Mouse (Mus musculus): ENCODE results near the gene Efna2.
"Not testable (repeated sequence)": the region's sequence is repeated elsewhere in the genome, so short reads cannot be mapped to it uniquely, and the experiment has no call there.

Gene Efna2

GRCm38 (mm10) chr10:80155277-80155676, 24.0 kb upstream of the Efna2 start:
- DNase-seq (ENCODE audit: low read depth, low spot score), result no peak

GRCm38 (mm10) chr10:80156002-80156751, 23.1 kb upstream of the Efna2 start:
- no peak for DNase-seq (ENCODE audit: low read depth, low spot score)

- DNase-seq (ENCODE audit: low read depth, low spot score), result no peak
These were observed 22.6 kb upstream of the Efna2 start for GRCm38 (mm10) chr10:80156752-80157053.

GRCm38 (mm10) chr10:80157141-80157929, 21.9 kb upstream of the Efna2 start:
- DNase-seq (ENCODE audit: low read depth, low spot score), result no peak

GRCm38 (mm10) chr10:80158307-80158986, 20.8 kb upstream of the Efna2 start:
- DNase-seq (ENCODE audit: low read depth, low spot score), result peak; percentile 88

GRCm38 (mm10) chr10:80159021-80159560, 20.2 kb upstream of the Efna2 start:
- DNase-seq (ENCODE audit: low read depth, low spot score), result peak; percentile 81

- peak; percentile 100 for DNase-seq (ENCODE audit: low read depth, low spot score)
These were observed 19.5 kb upstream of the Efna2 start for GRCm38 (mm10) chr10:80159561-80160454.

GRCm38 (mm10) chr10:80160455-80161371, 18.6 kb upstream of the Efna2 start:
- DNase-seq (ENCODE audit: low read depth, low spot score), result peak; percentile 80

GRCm38 (mm10) chr10:80161522-80162242, 17.6 kb upstream of the Efna2 start:
- no peak for DNase-seq (ENCODE audit: low read depth, low spot score)

- no peak for DNase-seq (ENCODE audit: low read depth, low spot score)
These were observed 17.1 kb upstream of the Efna2 start for GRCm38 (mm10) chr10:80162243-80162608.

GRCm38 (mm10) chr10:80162716-80163299, 16.5 kb upstream of the Efna2 start:
- DNase-seq (ENCODE audit: low read depth, low spot score), result no peak

- no peak for DNase-seq (ENCODE audit: low read depth, low spot score)
These were observed 15.6 kb upstream of the Efna2 start for GRCm38 (mm10) chr10:80163721-80164120.

GRCm38 (mm10) chr10:80164161-80164997, 14.9 kb upstream of the Efna2 start:
- DNase-seq (ENCODE audit: low read depth, low spot score), result no peak

- peak; percentile 90 for DNase-seq (ENCODE audit: low read depth, low spot score)
These were observed 14.3 kb upstream of the Efna2 start for GRCm38 (mm10) chr10:80164998-80165344.

- no peak for DNase-seq (ENCODE audit: low read depth, low spot score)
These were observed 13.7 kb upstream of the Efna2 start, which contains the start of gene Cirbp for GRCm38 (mm10) chr10:80165392-80166128. Gene Cirbp, plus strand, starts transcription at chr10:80165985.

GRCm38 (mm10) chr10:80166136-80166535, 13.1 kb upstream of the Efna2 start:
- DNase-seq (ENCODE audit: low read depth, low spot score), result not testable (repeated sequence)

GRCm38 (mm10) chr10:80167460-80168037, 11.7 kb upstream of the Efna2 start:
- DNase-seq (ENCODE audit: low read depth, low spot score), result peak; percentile 99

Data from CD4-positive helper T cell, adult 2 months (primary cell).